Mouse (Mus musculus): Measurements from ENCODE around the gene Avpr2.
A peak's percentile ranks its signal among the peaks of the same experiment; 100 is the strongest.

Gene Avpr2

GRCm38 (mm10) chrX:73891551-73892152, at the start of gene Avpr2:
Avpr2 (plus strand) TSS chrX:73892102.
- no peak for DNase-seq (ENCODE audit: low read depth)

GRCm38 (mm10) chrX:73854326-73855086, 37.4 kb upstream of the Avpr2 start:
- no peak for DNase-seq (ENCODE audit: low read depth)

- no peak for DNase-seq (ENCODE audit: low read depth)
Measured at GRCm38 (mm10) chrX:73855087-73855408, 36.9 kb upstream of the Avpr2 start.

- no peak for DNase-seq (ENCODE audit: low read depth)
Measured at GRCm38 (mm10) chrX:73864692-73865091, 27.2 kb upstream of the Avpr2 start.

GRCm38 (mm10) chrX:73867256-73867655, 24.6 kb upstream of the Avpr2 start:
- DNase-seq (ENCODE audit: low read depth), result no peak

- DNase-seq (ENCODE audit: low read depth), result no peak
Measured at GRCm38 (mm10) chrX:73867852-73868251, 24.1 kb upstream of the Avpr2 start.

- peak; percentile 62 for DNase-seq (ENCODE audit: low read depth)
Measured at GRCm38 (mm10) chrX:73869334-73869733, 22.6 kb upstream of the Avpr2 start.

- no peak for DNase-seq (ENCODE audit: low read depth)
Measured at GRCm38 (mm10) chrX:73871474-73871873, 20.4 kb upstream of the Avpr2 start.

- DNase-seq (ENCODE audit: low read depth), result no peak
Measured at GRCm38 (mm10) chrX:73871956-73872355, 19.9 kb upstream of the Avpr2 start.

GRCm38 (mm10) chrX:73875881-73876280, 16.0 kb upstream of the Avpr2 start:
- peak; percentile 26 for DNase-seq (ENCODE audit: low read depth)

GRCm38 (mm10) chrX:73877014-73877413, 14.9 kb upstream of the Avpr2 start:
- no peak for DNase-seq (ENCODE audit: low read depth)

GRCm38 (mm10) chrX:73880194-73881035, 11.5 kb upstream of the Avpr2 start:
- DNase-seq (ENCODE audit: low read depth), result no peak

GRCm38 (mm10) chrX:73881036-73881427, 10.9 kb upstream of the Avpr2 start:
- DNase-seq (ENCODE audit: low read depth), result no peak

GRCm38 (mm10) chrX:73881463-73881862, 10.4 kb upstream of the Avpr2 start:
- DNase-seq (ENCODE audit: low read depth), result peak; percentile 35

- DNase-seq (ENCODE audit: low read depth), result no peak
Measured at GRCm38 (mm10) chrX:73892833-73893232, 931 bp downstream of the Avpr2 start.

- peak; percentile 67 for DNase-seq (ENCODE audit: low read depth)
Measured at GRCm38 (mm10) chrX:73895719-73896118, 3.8 kb downstream of the Avpr2 start, which contains the start of gene L1cam. L1cam (minus strand) TSS chrX:73896105.

- DNase-seq (ENCODE audit: low read depth), result no peak
Measured at GRCm38 (mm10) chrX:73897959-73898358, 6.1 kb downstream of the Avpr2 start.

- no peak for DNase-seq (ENCODE audit: low read depth)
Measured at GRCm38 (mm10) chrX:73910049-73910448, 18.1 kb downstream of the Avpr2 start.

GRCm38 (mm10) chrX:73910451-73910850, 18.5 kb downstream of the Avpr2 start:
- DNase-seq (ENCODE audit: low read depth), result no peak

GRCm38 (mm10) chrX:73911156-73911555, 19.3 kb downstream of the Avpr2 start:
- no peak for DNase-seq (ENCODE audit: low read depth)

- no peak for DNase-seq (ENCODE audit: low read depth)
Measured at GRCm38 (mm10) chrX:73911588-73911987, 19.7 kb downstream of the Avpr2 start.

GRCm38 (mm10) chrX:73914827-73915703, 23.2 kb downstream of the Avpr2 start:
- peak; percentile 95 for DNase-seq (ENCODE audit: low read depth)

Data from NIH3T3 (cell line).